ENCODE assay signal across 32 mouse cellular contexts in the genomic region with DNA sequence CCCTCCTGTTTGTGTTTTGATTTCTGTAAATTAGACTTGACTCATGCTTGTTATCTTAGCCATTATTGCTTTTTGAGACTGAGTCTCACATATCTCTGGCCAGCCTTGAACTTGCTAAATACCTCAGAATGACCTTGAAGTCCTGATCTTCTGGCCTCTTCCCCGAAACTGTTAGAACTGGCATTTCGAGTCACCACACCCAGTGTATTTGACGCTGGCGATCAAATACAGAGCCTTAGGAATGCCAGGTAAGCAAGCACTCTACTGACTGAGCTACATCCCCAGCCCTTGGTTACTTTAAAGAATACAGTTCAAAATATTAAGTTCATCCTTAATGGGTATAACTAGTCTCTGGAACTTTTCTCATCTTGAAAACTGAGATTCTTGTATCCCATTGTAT. TPM values are rescaled to one million over a fixed set of nuclear protein-coding genes. Genes with fewer than 3 reads are reported as not detected.
DNase-seq lines count a peak whose midpoint lies in the region; ATAC-seq and TF ChIP-seq lines count a peak whose summit lies in the region.
"Had no signal": no experiment of that assay in that cellular context is flagged by ENCODE, and none has a peak within 500 bp of the region (broad histone marks: within the 10 kb centered on the region; RNA-seq: fewer than 3 reads in every experiment).

No protein-coding gene starts in this region.

- H3K4me3 ChIP-seq in neural tube, embryonic 13.5 days = no peak overlapping the region
- no peak overlapping the region for H3K4me3 ChIP-seq in forebrain, postnatal 0 days (ENCODE audit: low read depth, low read length)
- H3K4me3 ChIP-seq: gastrocnemius, adult 2 months; heart, adult 2 months; heart, embryonic 13.5 days; limb, embryonic 15.5 days; liver, embryonic 13.5 days; megakaryocyte, embryonic 14.5 days; midbrain, embryonic 12.5 days had no signal

- peak overlapping the region; percentile 68 for H3K27ac ChIP-seq in neural tube, embryonic 13.5 days (replicated peaks)
- peak overlapping the region; percentile 69; the same call in 1 of the 2 replicates for H3K27ac ChIP-seq in forebrain, postnatal 0 days (ENCODE audit: low read depth, low read length)
- H3K27ac ChIP-seq: gastrocnemius, adult 2 months; heart, adult 2 months; heart, embryonic 13.5 days; kidney, postnatal 0 days; liver, embryonic 13.5 days had no signal

- peak; percentile 70 for DNase-seq in heart, adult 11 months
- no peak for DNase-seq in heart, adult 8-10 months (ENCODE audit: low spot score)
- DNase-seq in neural tube, embryonic 10.5 days (ENCODE audit: extremely low spot score, low spot score) = no peak
- DNase-seq in forebrain, postnatal 0 days = no peak
- no peak for DNase-seq in urinary bladder, postnatal 10 days (ENCODE audit: low spot score)
- DNase-seq: adrenal gland, postnatal 14 days; B cell, adult 2 months; cerebellum, adult 11 months; cerebellum, adult 9-10 months; cerebellum, postnatal 36 days; gastrocnemius, adult 2 months; gastrocnemius, postnatal 36 days; heart, adult 2 months; heart, postnatal 10 days; kidney, adult 8-10 months; kidney, postnatal 4 days; liver, embryonic 13.5 days; lung, adult 18-20 months; lung, postnatal 4 days; right cerebral cortex, adult 18-20 months; right cerebral cortex, postnatal 4 days; thymus, postnatal 4 days had no signal

- H3K27me3 ChIP-seq in neural tube, embryonic 13.5 days = no peaks in the 10 kb centered on the region
- H3K27me3 ChIP-seq in forebrain, postnatal 0 days (ENCODE audit: insufficient read depth, low read length) = no peaks in the 10 kb centered on the region
- H3K27me3 ChIP-seq: heart, embryonic 13.5 days; limb, embryonic 15.5 days; liver, embryonic 13.5 days; megakaryocyte, embryonic 14.5 days; midbrain, embryonic 12.5 days had no signal

- H3K36me3 ChIP-seq in neural tube, embryonic 13.5 days = no peaks in the 10 kb centered on the region
- H3K36me3 ChIP-seq in forebrain, postnatal 0 days (ENCODE audit: insufficient read depth) = no peaks in the 10 kb centered on the region
- H3K36me3 ChIP-seq: heart, embryonic 13.5 days; limb, embryonic 15.5 days; liver, embryonic 13.5 days; midbrain, embryonic 12.5 days had no signal

- no peak overlapping the region for H3K4me2 ChIP-seq in neural tube, embryonic 13.5 days
- H3K4me2 ChIP-seq in forebrain, postnatal 0 days (ENCODE audit: low read depth) = no peak overlapping the region
- H3K4me2 ChIP-seq: heart, embryonic 13.5 days; limb, embryonic 15.5 days; liver, embryonic 13.5 days; midbrain, embryonic 12.5 days had no signal

- H3K9ac ChIP-seq in neural tube, embryonic 13.5 days = no peak overlapping the region
- no peak overlapping the region for H3K9ac ChIP-seq in forebrain, postnatal 0 days
- H3K9ac ChIP-seq: heart, embryonic 13.5 days; limb, embryonic 15.5 days; liver, embryonic 13.5 days; midbrain, embryonic 12.5 days had no signal

- H3K9me3 ChIP-seq in neural tube, embryonic 13.5 days = no peaks in the 10 kb centered on the region
- no peaks in the 10 kb centered on the region for H3K9me3 ChIP-seq in forebrain, postnatal 0 days (ENCODE audit: low read length)
- H3K9me3 ChIP-seq: heart, embryonic 13.5 days; limb, embryonic 15.5 days; liver, embryonic 13.5 days; megakaryocyte, embryonic 14.5 days; midbrain, embryonic 12.5 days had no signal

- TF ChIP-seq CTCF in forebrain, postnatal 0 days (IDR thresholded peaks at IDR 0.05; ENCODE audit: low read depth) = no peak

- no peak for ATAC-seq in neural tube, embryonic 13.5 days (ENCODE audit: low read depth)
- ATAC-seq in forebrain, postnatal 0 days = no peak
- ATAC-seq: lung, postnatal 0 days had no signal

- peaks cover 11% of the 10 kb centered on the region for H3K4me1 ChIP-seq in neural tube, embryonic 13.5 days (replicated peaks)
- no peaks in the 10 kb centered on the region; the same call in 1 of the 2 replicates for H3K4me1 ChIP-seq in forebrain, postnatal 0 days (ENCODE audit: insufficient read depth)
- H3K4me1 ChIP-seq: liver, embryonic 13.5 days had no signal

- 90% methylated on average over 4 of the region's 4 CpGs for WGBS in neural tube, embryonic 13.5 days
- WGBS in forebrain, postnatal 0 days = 93% methylated on average over 4 of the region's 4 CpGs

RNA-seq across cellular contexts. Expression of gene Prss35, which starts 18.4 kb away (rescaled TPM):
- 1 to 10 TPM in 1 of 4 experiments, under 1 TPM in 3; 0.08 to 1.7 (median 0.33) TPM for total RNA-seq in heart, adult 8-10 months (2022)
- polyA plus RNA-seq in neural tube, embryonic 13.5 days (2015; fragmentation: Nextera tagmentation; extraction: Ambion mirVana) = 11.7 and 13.5 TPM in 2 replicates
- 2.8 and 4.4 TPM in 2 replicates for total RNA-seq in forebrain, postnatal 0 days (2014; rRNA removed)
- 3.1 and 3.9 TPM in 2 replicates for polyA plus RNA-seq in forebrain, postnatal 0 days (2015; fragmentation: Nextera tagmentation; extraction: Ambion mirVana)
- total RNA-seq: hematopoietic stem cell, adult 5-6 weeks; monocyte, adult 5-6 weeks; neutrophil, adult 5-6 weeks had no signal

RNA-seq across cellular contexts. Expression of gene Me1, which starts 29.3 kb away (rescaled TPM):
- total RNA-seq in heart, adult 8-10 months (2022) = 100 to 1,000 TPM; 113 to 144 (median 120) TPM
- polyA plus RNA-seq in neural tube, embryonic 13.5 days (2015; fragmentation: Nextera tagmentation; extraction: Ambion mirVana) = 36.8 and 38.3 TPM in 2 replicates
- total RNA-seq in forebrain, postnatal 0 days (2014; rRNA removed) = 26.2 and 26.6 TPM in 2 replicates
- 38.4 and 47.2 TPM in 2 replicates for polyA plus RNA-seq in forebrain, postnatal 0 days (2015; fragmentation: Nextera tagmentation; extraction: Ambion mirVana)
- total RNA-seq: neutrophil, adult 5-6 weeks had no signal
